Mouse (Mus musculus) thymus, postnatal 10 days (tissue): ENCODE measurements around the gene Rims1.
A peak's percentile ranks its signal among the peaks of the same experiment; 100 is the strongest.

Experiments
- DNase-seq, 2 experiments: peaks; one replicate each; pipeline ENCODE4 v3.0.0; 2021; ENCODE audit warnings: low spot score in 2 of 2

Gene Rims1

GRCm38 (mm10) chr1:22805726-22806625 lies at the start of gene Rims1:
TSS of gene Rims1 (minus strand) at chr1:22805994.
- DNase-seq, result peak in 1 of 2 experiments; percentile 3

- DNase-seq, result no peak
These were observed 867 bp upstream of the Rims1 start for GRCm38 (mm10) chr1:22806626-22807096.

DNA sequence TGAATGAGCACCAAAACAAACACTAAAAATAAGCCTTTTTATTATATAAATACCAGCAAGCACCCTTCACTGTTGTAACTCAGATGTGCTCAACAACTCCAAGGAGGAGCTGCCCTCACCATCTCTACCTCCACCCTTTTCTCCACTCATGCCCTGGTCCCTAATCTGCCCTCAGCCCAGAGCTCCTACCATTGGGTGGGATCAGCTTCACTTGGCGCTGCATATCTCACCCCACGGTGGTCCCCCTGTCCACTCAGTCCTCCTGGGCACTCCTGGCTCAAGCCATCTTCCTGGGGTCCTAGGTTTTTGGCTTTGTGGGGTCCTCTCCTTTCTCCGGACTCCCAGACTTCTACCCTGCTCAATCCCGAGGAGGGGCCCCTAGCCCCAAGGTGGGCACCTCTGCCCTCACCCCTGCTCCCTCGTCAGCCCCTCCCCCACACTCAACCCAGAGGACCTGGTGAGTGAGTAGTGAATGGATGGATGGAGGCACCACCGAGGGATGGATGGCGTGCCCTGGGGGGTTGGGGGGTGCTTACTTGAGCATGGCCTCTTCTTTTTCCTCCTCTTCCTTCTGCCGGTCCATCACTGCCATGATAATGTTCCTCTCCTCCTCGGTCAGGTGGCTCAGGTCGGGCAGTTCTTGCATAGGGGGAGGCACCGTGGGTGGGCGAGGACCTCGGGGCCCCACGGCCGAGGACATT lies 619 bp downstream of the Rims1 start:
- no peak for DNase-seq

DNA sequence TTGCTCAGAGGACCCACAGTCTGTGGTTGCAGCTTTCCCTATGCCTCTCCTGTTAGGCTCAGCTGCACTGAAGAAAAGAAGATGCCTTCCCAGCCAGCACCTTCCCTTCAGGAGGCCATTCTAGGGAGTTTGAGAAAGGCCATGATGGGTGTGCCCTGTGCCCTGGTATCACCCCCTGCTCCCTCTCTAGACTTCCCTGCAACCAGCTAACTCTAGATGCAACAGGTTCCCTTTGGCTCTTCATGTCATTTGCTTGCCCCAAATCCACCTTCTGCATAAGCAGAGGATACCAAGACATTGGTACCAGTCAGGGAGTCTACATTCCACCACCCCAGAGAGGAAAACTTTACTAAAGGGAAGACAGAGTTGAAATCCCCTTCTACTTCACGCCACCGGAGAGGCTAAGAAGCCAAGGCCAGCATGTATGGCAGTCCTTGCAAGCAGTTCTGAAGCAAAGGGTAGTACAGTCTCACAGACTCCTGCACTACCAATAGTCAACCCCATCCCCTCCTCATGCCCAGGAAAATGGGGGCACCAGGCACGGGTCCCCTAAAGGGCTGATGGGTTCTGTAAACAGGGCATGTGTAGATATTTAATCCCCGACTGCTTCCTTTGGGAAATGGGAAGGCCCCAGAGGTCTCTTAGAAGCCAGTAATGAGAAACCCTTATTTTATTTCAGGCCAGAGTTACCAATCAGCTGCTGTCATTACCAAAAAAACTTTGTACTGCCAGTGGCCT lies 1.5 kb downstream of the Rims1 start:
- no peak for DNase-seq

DNA sequence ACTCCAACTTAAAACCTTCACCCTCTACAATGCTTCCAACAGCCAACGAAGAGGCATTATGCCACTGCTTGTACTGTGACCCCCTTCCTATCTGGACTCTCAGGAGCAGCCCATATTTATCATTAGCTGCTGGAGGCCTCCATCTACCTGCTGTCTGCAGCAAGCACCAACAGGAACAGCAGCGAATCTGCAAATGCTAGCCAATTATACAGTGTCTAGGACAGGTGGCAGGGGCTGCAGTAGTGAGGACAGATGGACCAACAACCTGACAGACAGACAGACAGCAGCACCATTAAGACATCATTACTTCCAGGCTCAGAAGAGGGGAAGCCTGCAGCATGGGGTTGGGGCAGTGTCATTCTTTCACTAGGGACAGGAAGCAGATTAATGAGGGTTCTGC lies 2.3 kb downstream of the Rims1 start:
- DNase-seq, result no peak

GRCm38 (mm10) chr1:22800276-22800675 lies 5.5 kb downstream of the Rims1 start:
- no peak for DNase-seq

- no peak for DNase-seq
These were observed 8.7 kb downstream of the Rims1 start for GRCm38 (mm10) chr1:22797091-22797490.

DNA sequence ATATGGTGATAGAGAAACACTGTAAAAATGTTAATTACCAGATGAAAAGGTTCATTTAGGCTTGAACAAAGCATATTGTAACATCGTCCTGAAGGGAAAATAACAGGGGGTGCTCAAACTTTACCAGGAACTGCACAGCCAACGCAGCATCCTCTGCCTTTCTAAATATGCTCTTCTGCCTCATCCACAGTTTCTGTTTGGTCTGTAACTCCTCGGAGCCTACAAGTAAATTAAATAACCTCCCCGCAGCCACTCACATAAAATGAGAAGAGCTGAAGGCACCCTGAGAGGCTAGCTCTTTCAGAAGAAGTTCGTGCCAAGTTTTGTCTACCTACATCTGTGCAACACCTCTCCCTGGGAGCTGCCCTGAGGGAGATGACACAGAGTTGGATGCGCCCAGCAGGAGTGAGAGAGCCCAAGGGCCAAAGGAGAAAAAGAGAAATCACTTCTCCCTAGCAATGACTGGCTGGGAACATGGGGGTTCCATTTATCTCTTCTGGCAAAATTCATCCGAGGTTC lies 16.3 kb downstream of the Rims1 start:
- DNase-seq, result no peak

- DNase-seq, result no peak
These were observed 18.2 kb downstream of the Rims1 start for GRCm38 (mm10) chr1:22787616-22788015.

- DNase-seq, result no peak
These were observed 35.1 kb downstream of the Rims1 start for GRCm38 (mm10) chr1:22770530-22771254.

GRCm38 (mm10) chr1:22763376-22763775 lies 42.4 kb downstream of the Rims1 start:
- DNase-seq, result no peak

DNA sequence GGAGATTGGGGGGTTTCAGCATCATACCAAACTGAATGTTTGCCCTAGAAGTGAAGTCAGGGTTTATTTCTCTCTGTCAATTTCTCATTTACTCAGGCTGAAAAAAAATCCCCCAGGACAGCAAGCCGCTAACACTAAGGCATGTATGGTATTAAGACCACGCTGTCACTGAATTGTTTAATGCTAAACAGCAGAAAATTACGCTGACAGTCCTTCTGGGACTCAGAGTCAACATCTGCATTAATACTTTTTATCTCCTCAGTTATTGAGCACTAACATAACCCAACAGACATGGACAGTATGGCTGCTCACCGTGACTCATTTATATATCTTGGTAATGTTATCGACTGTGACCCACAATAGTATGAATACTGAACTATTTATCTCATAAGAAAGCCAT lies 43.0 kb downstream of the Rims1 start:
- no peak for DNase-seq

- DNase-seq, result no peak
These were observed 55.3 kb downstream of the Rims1 start for GRCm38 (mm10) chr1:22750536-22750935.

- DNase-seq, result no peak
These were observed 61.1 kb downstream of the Rims1 start for GRCm38 (mm10) chr1:22744655-22745054.

GRCm38 (mm10) chr1:22737491-22737890 lies 68.3 kb downstream of the Rims1 start:
- no peak for DNase-seq

DNA sequence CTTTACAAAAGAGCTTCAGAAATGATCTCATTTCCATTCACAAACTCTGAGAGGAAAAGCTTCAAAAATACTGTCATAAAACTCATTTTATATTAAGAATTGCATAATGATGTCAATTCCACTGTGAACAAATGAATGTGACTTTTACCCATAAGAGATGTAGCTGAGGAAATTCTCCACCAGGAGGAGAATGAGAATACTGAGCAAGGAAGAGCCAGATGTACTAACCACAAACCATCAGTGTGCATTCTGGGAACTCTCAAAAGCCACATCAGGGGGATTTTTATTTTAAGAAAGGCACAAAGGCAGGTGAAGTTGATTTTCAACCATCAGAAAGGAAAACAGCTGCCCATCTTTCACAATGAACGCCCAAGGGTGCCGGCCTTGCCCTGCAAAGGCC lies 71.4 kb downstream of the Rims1 start:
- DNase-seq, result no peak

DNA sequence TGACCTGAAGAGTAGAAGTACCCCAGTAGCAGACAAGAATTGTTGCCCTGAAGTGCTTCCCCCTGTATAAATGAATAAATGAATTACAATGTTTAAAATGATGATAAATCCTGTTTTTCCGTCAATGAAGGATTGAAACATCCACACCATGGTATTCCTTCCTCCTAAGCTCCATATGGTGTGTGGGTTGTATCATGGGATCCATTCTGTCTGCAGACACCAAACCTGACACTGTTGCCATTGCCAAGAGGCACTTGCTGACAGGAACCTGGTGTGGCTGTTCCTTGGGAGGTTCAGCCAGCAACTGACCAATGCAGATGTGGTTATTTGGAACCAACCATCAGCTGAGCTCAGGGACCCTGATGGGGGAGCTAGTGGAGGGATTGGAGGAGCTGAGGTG lies 72.5 kb downstream of the Rims1 start:
- no peak for DNase-seq

GRCm38 (mm10) chr1:22728207-22728606 lies 77.6 kb downstream of the Rims1 start:
- DNase-seq, result no peak

GRCm38 (mm10) chr1:22721706-22722105 lies 84.1 kb downstream of the Rims1 start:
- no peak for DNase-seq

DNA sequence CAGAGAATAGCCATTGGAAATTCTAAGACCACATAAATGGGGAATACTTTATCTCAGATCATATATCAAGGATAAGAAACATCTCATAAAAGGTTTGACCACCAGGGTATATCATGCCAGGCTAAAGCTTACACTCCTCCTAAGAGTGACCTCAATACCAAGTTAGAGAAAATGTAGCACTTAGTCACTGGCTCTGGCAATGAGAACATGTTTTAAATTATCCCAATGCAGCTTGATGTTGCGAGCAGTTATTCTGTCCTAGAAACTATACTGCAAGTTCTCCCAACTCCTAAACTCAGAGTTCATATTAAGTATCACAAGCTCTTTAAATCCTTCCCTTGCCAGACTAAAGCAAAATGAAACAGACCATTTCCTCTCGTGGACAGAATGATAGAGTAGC lies 85.1 kb downstream of the Rims1 start:
- no peak for DNase-seq

- no peak for DNase-seq
These were observed 96.3 kb downstream of the Rims1 start for GRCm38 (mm10) chr1:22709461-22709860.
